Comparison of ENCODE assay signal across 13 mouse cellular contexts in genomic region chr8:48850223-48851010, GRCm38 (mm10). TPM values are rescaled to one million over a fixed set of nuclear protein-coding genes. Genes with fewer than 3 reads are reported as not detected.
DNase-seq lines count a peak whose midpoint lies in the region; ATAC-seq lines count a peak whose summit lies in the region.
"Had no signal": no experiment of that assay in that cellular context is flagged by ENCODE, and none has a peak within 500 bp of the region (broad histone marks: within the 10 kb centered on the region; RNA-seq: fewer than 3 reads in every experiment).

No protein-coding gene starts in this region.

- no peak overlapping the region for H3K9ac ChIP-seq in neural tube, embryonic 12.5 days
- H3K9ac ChIP-seq in hindbrain, embryonic 13.5 days: no peak overlapping the region
- H3K9ac ChIP-seq in midbrain, embryonic 14.5 days (replicated peaks; ENCODE audit: low read length): no peak overlapping the region
- H3K9ac ChIP-seq: heart, embryonic 13.5 days; limb, embryonic 15.5 days had no signal

- WGBS in neural tube, embryonic 12.5 days: 24% methylated on average over 8 of the region's 8 CpGs
- 23% methylated on average over 8 of the region's 8 CpGs for WGBS in hindbrain, embryonic 13.5 days
- WGBS in midbrain, embryonic 14.5 days: 6% methylated on average over 8 of the region's 8 CpGs

- no peak overlapping the region for H3K4me3 ChIP-seq in neural tube, embryonic 12.5 days
- H3K4me3 ChIP-seq in hindbrain, embryonic 13.5 days: no peak overlapping the region
- H3K4me3 ChIP-seq in midbrain, embryonic 14.5 days (replicated peaks; ENCODE audit: low read depth, low read length): no peak overlapping the region
- H3K4me3 ChIP-seq: erythroblast, embryonic 14.5 days; heart, embryonic 13.5 days; limb, embryonic 15.5 days had no signal

- H3K27ac ChIP-seq in neural tube, embryonic 12.5 days: no peak overlapping the region
- no peak overlapping the region for H3K27ac ChIP-seq in hindbrain, embryonic 13.5 days
- no peak overlapping the region for H3K27ac ChIP-seq in midbrain, embryonic 14.5 days (replicated peaks; ENCODE audit: low read depth, low read length)
- H3K27ac ChIP-seq: heart, embryonic 13.5 days; limb, embryonic 15.5 days had no signal

- no peaks in the 10 kb centered on the region for H3K36me3 ChIP-seq in neural tube, embryonic 12.5 days
- H3K36me3 ChIP-seq in hindbrain, embryonic 13.5 days: no peaks in the 10 kb centered on the region
- no peaks in the 10 kb centered on the region for H3K36me3 ChIP-seq in midbrain, embryonic 14.5 days (ENCODE audit: control insufficient read depth, insufficient read depth, low read length)
- H3K36me3 ChIP-seq: heart, embryonic 13.5 days; limb, embryonic 15.5 days had no signal

- H3K9me3 ChIP-seq in neural tube, embryonic 12.5 days: no peaks in the 10 kb centered on the region
- H3K9me3 ChIP-seq in hindbrain, embryonic 13.5 days: no peaks in the 10 kb centered on the region
- no peaks in the 10 kb centered on the region for H3K9me3 ChIP-seq in midbrain, embryonic 14.5 days (ENCODE audit: control insufficient read depth, low read length)
- H3K9me3 ChIP-seq: heart, embryonic 13.5 days; limb, embryonic 15.5 days had no signal

- peaks cover 14% of the 10 kb centered on the region for H3K4me1 ChIP-seq in neural tube, embryonic 12.5 days
- peaks cover 24% of the 10 kb centered on the region for H3K4me1 ChIP-seq in hindbrain, embryonic 13.5 days (replicated peaks)
- H3K4me1 ChIP-seq in midbrain, embryonic 14.5 days (ENCODE audit: control insufficient read depth, insufficient read depth, low read length): peaks cover 8% of the 10 kb centered on the region; the same call in 1 of the 2 replicates
- H3K4me1 ChIP-seq: heart, embryonic 13.5 days had no signal

- H3K27me3 ChIP-seq in neural tube, embryonic 12.5 days (replicated peaks): peaks cover 23% of the 10 kb centered on the region
- H3K27me3 ChIP-seq in hindbrain, embryonic 13.5 days: peaks cover 24% of the 10 kb centered on the region
- H3K27me3 ChIP-seq in midbrain, embryonic 14.5 days (ENCODE audit: control insufficient read depth, insufficient read depth, low read length): peaks cover 12% of the 10 kb centered on the region; the same call in 1 of the 2 replicates

- no peak for ATAC-seq in neural tube, embryonic 12.5 days (ENCODE audit: low FRiP score, low read depth)
- ATAC-seq in hindbrain, embryonic 13.5 days (ENCODE audit: low FRiP score): no peak
- peak; percentile 81 for ATAC-seq in midbrain, embryonic 14.5 days (ENCODE audit: low FRiP score, low TSS enrichment)

- no peak for DNase-seq in neural tube, embryonic 10.5 days (ENCODE audit: extremely low spot score, low spot score)
- peak; percentile 79 for DNase-seq in midbrain, embryonic 14.5 days
- no peak for DNase-seq in gastrocnemius, adult 18-20 months (ENCODE audit: low spot score)
- DNase-seq in lung, postnatal 14 days: no peak
- no peak for DNase-seq in gastrocnemius, postnatal 10 days
- DNase-seq: adrenal gland, postnatal 25 days; cerebellum, postnatal 25 days; lung, adult 18-20 months had no signal

- 0 out of 2 replicates have a peak overlapping the region, but pooled peaks have one; percentile 12 for H3K4me2 ChIP-seq in neural tube, embryonic 12.5 days (replicated peaks)
- 0 out of 2 replicates have a peak overlapping the region, but pooled peaks have one; percentile 1 for H3K4me2 ChIP-seq in hindbrain, embryonic 13.5 days
- H3K4me2 ChIP-seq in midbrain, embryonic 14.5 days (ENCODE audit: low read length): peak overlapping the region; percentile 28
- H3K4me2 ChIP-seq: heart, embryonic 13.5 days; limb, embryonic 15.5 days had no signal

RNA-seq across cellular contexts. Expression of gene Tenm3, which starts 6.7 kb away (rescaled TPM):
- polyA plus RNA-seq in neural tube, embryonic 12.5 days (2016; fragmentation: Nextera tagmentation; extraction: Ambion mirVana): 34.4 and 36.8 TPM in 2 replicates
- 35.7 and 38.4 TPM in 2 replicates for polyA plus RNA-seq in hindbrain, embryonic 13.5 days (2015; fragmentation: Nextera tagmentation; extraction: Ambion mirVana)
- 45.2 and 61.6 TPM in 2 replicates for polyA plus RNA-seq in midbrain, embryonic 14.5 days (2014; fragmentation: Nextera tagmentation; extraction: Ambion mirVana)
- 10 to 100 TPM; 10.4 to 11.8 TPM for total RNA-seq in gastrocnemius, adult 18-20 months (2021)
- total RNA-seq in gastrocnemius, postnatal 10 days (2021): 10 to 100 TPM; 18.2 to 23.5 TPM
